Mouse (Mus musculus) WW6 (cell line): ENCODE results near the gene Celf2.

Experiments used
- DNase-seq: peaks from one replicate; pipeline ENCODE4 v3.0.0-alpha.2; 2013; ENCODE audit warnings: low read depth, low spot score

Gene Celf2

GRCm38 (mm10) chr2:6507071-6507470 lies 1002.3 kb downstream of the Celf2 start:
- no peak for DNase-seq

DNA sequence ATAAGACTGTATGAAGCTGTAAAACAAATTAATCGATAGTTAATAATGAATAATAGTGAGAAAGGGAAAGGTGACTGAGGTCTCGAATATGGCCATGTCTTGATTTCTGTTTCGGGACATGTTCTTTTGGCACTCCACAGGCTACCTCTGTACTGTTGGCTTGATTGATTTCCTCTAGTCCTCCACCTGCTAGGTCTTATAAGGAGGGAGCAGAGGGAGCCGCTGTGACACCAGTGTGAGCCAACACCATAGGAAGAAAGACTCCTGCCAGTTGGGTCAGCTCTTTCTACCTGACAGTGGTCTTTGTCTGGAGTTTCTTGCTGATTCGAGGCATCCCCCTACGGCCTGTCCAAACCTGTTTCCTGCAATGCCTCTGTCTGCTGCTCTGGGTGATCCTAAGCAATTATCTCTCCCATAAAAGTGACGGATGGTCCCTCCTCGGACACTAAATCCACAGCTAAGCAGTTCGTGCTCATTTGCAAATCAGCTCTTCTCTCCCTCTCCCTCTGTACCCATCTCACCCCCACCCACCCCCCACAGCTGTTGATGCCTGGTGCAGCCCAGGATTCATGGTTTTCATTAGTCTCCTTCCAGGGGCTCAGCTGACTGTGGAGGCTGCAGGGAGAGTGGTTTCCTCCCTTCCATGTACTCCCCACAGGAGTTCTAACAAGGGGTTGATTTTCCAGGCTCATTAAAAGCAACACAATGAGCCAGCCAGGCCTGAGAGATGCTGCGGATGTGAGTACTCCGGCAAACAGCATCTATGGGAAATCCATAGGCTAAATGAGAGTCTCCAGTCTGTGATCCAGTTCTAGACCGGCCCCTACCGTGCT lies 1003.2 kb downstream of the Celf2 start:
- DNase-seq: no peak

- DNase-seq: no peak
Observed at GRCm38 (mm10) chr2:6505531-6505930, 1003.8 kb downstream of the Celf2 start.

DNA sequence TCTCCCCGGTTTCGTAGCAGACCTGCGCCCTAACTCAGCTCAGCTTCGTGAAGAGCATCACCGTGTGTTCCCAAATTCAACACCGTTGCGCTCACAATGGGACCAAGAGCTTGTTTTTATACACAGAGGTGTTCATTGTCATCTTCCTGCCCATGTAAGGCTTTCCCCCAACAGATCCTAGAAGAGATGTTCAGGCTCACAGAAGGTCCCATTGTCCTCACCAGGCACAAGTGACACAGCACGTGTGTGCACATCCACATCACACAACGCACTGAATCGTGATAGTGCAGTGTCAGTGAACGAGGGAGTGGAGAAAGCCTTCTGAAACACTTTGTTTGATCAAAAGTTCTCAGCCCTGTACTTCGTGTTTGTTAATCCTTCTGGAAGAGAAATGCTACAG lies 1011.3 kb downstream of the Celf2 start:
- no peak for DNase-seq

DNA sequence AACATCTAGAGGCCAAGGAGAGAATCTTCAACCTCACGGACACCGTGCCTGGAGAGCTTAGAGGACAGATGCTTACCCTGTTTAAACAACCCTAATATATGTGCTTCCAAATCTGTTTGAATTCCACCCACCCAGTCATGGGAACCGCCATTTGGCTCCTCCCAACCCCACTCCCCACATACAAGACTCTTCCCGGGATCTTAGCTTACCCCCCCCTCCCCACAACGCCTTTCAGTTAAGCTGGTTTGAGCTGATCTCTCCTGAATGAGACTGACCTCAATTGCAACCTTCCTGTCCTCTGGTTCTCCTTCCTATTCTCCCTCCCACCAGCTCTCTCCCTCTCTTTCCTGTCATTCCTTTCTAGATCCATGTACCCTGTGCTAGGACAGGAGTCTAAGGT lies 1011.7 kb downstream of the Celf2 start:
- DNase-seq: no peak

- no peak for DNase-seq
Observed at GRCm38 (mm10) chr2:6493886-6494285, 1015.5 kb downstream of the Celf2 start.

DNA sequence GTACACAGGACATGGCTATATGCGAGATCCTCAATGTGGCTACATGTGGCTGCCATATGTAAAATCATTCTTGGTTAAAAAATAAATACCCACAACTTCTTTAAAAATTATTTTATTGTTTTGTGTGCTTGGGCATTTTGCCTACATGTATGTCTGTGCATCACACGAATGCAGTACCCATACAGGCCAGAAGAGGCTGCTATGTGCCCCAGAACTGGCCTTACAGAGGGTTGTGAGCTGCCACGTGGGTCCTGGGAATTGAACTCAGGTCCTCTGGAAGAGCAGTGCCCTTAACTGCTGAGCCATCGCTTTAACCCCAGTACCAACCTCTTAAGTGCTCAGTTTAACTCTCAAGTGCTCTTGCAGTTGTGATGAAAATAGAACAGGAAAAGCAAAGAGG lies 1018.5 kb downstream of the Celf2 start:
- no peak for DNase-seq

- no peak for DNase-seq
Observed at GRCm38 (mm10) chr2:6490076-6490475, 1019.3 kb downstream of the Celf2 start.
